Mouse (Mus musculus) hindbrain, postnatal 0 days (tissue): ENCODE data around the gene Adamts9. TPM values are rescaled to one million over a fixed set of nuclear protein-coding genes. Genes with fewer than 3 reads are reported as not detected.

Source experiments
- ATAC-seq: fragments of 200-750 bp; cut with Nextera tagmentation; 2 replicates; pipeline ENCODE4 v1.8.0; 2017; ENCODE audit warnings: mild to moderate bottlenecking, moderate TSS enrichment, moderate library complexity
- DNase-seq: peaks from one replicate; pipeline ENCODE4 v3.0.0-alpha.2; 2015; ENCODE audit warnings: low spot score
- H3K27ac ChIP-seq: fragments of 300-500 bp; sonication (generic); 2 replicates; pipeline ENCODE4 v1.5.1; 2014; ENCODE audit warnings: mild to moderate bottlenecking
- H3K27me3 ChIP-seq: fragments of 300-500 bp; sonication (generic); 2 replicates; pipeline ENCODE4 v1.6.1; 2014; ENCODE audit warnings: low read length, mixed read lengths; ENCODE audit not compliant: insufficient read depth
- H3K36me3 ChIP-seq: fragments of 300-500 bp; sonication (generic); 2 replicates; pipeline ENCODE4 v1.6.1; 2014; ENCODE audit warnings: low read length, mixed read lengths; ENCODE audit not compliant: insufficient read depth
- H3K4me1 ChIP-seq: fragments of 300-500 bp; sonication (generic); 2 replicates; pipeline ENCODE4 v1.6.1; 2014; ENCODE audit warnings: antibody characterized with exemption, low read length, mixed read lengths; ENCODE audit not compliant: insufficient read depth
- H3K4me2 ChIP-seq: fragments of 300-500 bp; sonication (generic); 2 replicates; pipeline ENCODE4 v1.6.1; 2014; ENCODE audit warnings: low read depth, mild to moderate bottlenecking, low read length, moderate library complexity, mixed read lengths
- H3K4me3 ChIP-seq: fragments of 300-500 bp; sonication (generic); 2 replicates; pipeline ENCODE4 v1.5.1; 2014; ENCODE audit warnings: low read length
- H3K9ac ChIP-seq: fragments of 300-500 bp; sonication (generic); replicated peaks from 2 replicates; pipeline ENCODE4 v1.6.1; 2014; ENCODE audit warnings: mild to moderate bottlenecking, low read length, moderate library complexity, mixed read lengths
- H3K9me3 ChIP-seq: fragments of 300-500 bp; sonication (generic); 2 replicates; pipeline ENCODE4 v1.6.1; 2016; ENCODE audit warnings: low read length, mixed read lengths
- CTCF ChIP-seq: IDR thresholded peaks from 2 replicates; pipeline ENCODE4 v1.5.1; 2016; ENCODE audit warnings: antibody characterized with exemption, control low read depth, low read depth
- WGBS: fragments of 180-500 bp; shearing (Covaris S2); extraction: QIAGEN DNeasy Blood & Tissue Kit; methylation state at CpG from one replicate; pipeline ENCODE4 v1.1.7; 2014; 5-methylcytosine and 5-hydroxymethylcytosine counted together
- polyA plus RNA-seq: library from polyadenylated mRNA; unstranded; fragments of >200 nt; fragmentation: Nextera tagmentation; extraction: Ambion mirVana; gene quantifications from 2 replicates; pipeline ENCODE4 v1.2.1, GENCODE M21; 2015
- total RNA-seq: library from RNA; depleted of rRNA; stranded (reverse); fragments of >200 nt; gene quantifications from 2 replicates; pipeline ENCODE4 v1.2.3, GENCODE M21; 2014

Gene Adamts9
- total and polyA plus RNA-seq, 2 experiments from 2014 or later: 1.5 to 7.6 TPM

DNA sequence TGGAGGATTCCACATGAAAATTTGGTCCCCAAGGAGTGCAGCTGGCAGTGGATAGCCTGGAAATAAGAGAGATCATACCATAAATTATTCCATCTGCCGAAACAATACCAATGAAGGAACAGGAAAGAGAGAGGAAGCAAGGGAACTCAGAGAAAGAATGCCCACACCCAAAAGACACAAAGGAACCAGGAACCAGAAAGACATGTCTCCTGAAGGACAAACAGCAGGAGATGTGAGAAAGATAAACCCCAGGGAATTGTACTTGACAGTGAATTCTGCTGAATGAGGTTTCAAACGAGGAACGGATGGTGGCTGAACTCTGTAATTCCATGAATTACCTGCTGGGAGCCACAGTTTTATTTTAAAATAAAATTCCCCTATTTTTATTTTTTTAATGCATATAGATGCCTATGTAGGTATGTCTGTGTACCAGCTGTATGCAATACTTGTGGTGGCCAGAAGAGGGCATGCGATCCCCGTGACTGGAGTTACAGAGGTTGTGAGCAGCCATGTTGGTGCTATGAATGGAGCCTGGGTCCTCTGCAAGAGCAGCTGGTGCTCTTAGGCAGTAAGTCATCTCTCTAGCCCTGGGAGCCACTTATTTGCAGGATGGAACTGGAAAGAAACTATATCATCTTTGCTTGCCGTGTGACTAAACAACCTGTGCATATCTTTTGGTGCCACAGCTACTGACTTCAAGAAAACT is 4.2 kb upstream of the Adamts9 start:
- Histone ChIP-seq H3K4me2 (no peak overlapping the region), H3K27ac (no peak overlapping the region), H3K4me3 (no peak overlapping the region), H3K27me3 (peaks cover 21% of the 10 kb centered on the region), H3K9ac (no peak overlapping the region), H3K36me3 (no peaks in the 10 kb centered on the region), H3K4me1 (no peaks in the 10 kb centered on the region), H3K9me3 (no peaks in the 10 kb centered on the region)
- 88% methylated on average over 6 of the region's 6 CpGs for WGBS
- DNase-seq (no peak), ATAC-seq (no peak)
- peak; percentile 31 for TF ChIP-seq CTCF

DNA sequence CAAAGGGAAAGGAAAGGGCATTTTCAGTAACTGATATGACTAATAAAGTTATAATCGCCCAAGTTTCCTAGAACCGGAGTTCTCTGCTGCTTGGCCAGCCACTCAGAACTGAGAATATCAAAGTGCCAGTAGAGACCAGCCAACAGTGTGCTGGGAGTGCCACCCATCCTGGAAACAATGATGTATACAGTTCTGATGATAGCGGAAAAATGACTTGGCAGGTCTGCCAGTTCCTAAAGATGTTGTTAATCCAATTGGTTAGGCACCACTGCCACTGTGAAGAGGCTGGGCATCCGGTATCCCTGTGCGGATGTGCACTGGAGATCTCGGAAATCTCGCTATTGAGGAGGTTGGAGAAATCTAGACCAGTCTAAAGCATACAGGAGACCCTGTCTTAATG is 1.4 kb upstream of the Adamts9 start:
- DNase-seq: peak; percentile 12
- 52% methylated on average over 7 of the region's 7 CpGs for WGBS
- no peak for TF ChIP-seq CTCF
- ATAC-seq: no peak
- H3K36me3 ChIP-seq: no peaks in the 10 kb centered on the region
- H3K9ac ChIP-seq: no peak overlapping the region
- no peak overlapping the region for H3K4me2 ChIP-seq
- no peak overlapping the region for H3K27ac ChIP-seq
- peaks cover 21% of the 10 kb centered on the region for H3K27me3 ChIP-seq
- no peaks in the 10 kb centered on the region for H3K9me3 ChIP-seq
- peaks cover 9% of the 10 kb centered on the region for H3K4me1 ChIP-seq
- no peak overlapping the region for H3K4me3 ChIP-seq

DNA sequence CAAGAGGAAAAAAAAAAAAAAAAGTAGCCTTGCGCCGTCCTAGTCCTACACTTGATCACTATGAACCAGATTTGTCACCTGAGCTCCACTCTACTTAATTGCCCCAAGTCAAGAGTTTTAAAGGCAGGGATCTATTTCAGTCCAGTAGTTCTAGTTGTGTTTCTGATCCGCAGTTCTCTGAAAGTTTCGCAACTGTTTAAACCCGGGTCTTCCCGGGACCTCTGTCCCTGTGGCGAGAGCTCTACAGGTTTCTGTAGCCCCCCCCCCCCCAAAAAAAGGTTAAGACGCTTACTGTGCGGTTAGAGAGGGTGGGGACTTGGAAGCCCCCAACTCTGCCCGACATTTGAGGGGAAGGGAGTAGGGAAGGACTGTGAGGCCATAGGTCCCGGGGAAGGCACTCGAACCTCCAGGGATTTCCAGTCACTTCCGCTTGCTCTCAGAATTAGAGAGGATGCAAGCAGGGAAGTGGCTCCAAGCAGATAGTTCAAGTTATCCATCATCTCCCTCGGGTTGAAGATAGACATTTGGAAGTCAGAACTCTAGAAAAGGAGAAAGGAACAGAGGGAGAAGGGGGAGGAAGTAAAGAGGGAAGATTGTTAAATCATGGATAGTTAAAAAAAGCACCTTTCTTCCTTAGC is 875 bp upstream of the Adamts9 start:
- Histone ChIP-seq H3K36me3 (no peaks in the 10 kb centered on the region), H3K4me3 (peak overlapping the region; percentile 53), H3K9ac (peak overlapping the region; percentile 40; the same call in 1 of the 2 replicates), H3K9me3 (no peaks in the 10 kb centered on the region), H3K4me1 (peaks cover 9% of the 10 kb centered on the region), H3K4me2 (peak overlapping the region; percentile 94), H3K27me3 (peaks cover 21% of the 10 kb centered on the region), H3K27ac (peak overlapping the region; percentile 65; the same call in 1 of the 2 replicates)
- DNase-seq (no peak), ATAC-seq (no peak)
- WGBS: 5% methylated on average over 14 of the region's 14 CpGs
- TF ChIP-seq CTCF: no peak

DNA sequence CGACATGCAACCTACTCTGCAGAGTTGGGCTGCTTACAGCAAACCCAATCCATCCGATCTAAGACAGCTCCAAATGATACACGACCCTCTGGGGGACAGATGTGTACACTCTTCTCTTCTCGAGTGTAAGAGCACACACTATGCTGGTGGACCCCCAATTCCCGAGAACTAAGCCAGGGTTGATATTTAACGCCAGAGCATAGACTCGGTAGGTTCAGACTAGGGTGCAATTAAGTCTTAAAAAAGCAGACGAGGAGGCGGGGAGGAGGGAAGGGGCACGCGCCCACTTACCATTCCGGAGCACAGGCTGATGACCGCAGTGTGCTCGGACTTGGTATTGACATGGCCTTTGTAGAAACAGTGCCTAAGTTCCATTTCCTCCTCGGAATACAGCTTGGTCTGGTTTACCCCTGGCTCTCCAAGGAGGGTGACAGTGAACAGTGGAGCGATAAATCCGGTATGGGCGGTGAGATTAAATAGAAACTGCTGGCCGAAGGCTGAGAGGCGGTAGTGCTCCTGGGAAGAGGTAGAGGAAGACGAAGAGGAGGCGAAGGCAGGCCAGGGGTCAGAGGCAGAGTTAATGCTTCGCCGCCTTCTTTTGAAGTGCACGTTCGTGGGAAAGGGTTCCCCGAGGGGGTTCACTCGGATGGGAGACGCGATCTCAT is 1.4 kb downstream of the Adamts9 start:
- peaks cover 9% of the 10 kb centered on the region for H3K4me1 ChIP-seq
- DNase-seq (peak; percentile 14), ATAC-seq (no peak)
- H3K27me3 ChIP-seq: peaks cover 21% of the 10 kb centered on the region
- H3K9me3 ChIP-seq: no peaks in the 10 kb centered on the region
- H3K36me3 ChIP-seq: no peaks in the 10 kb centered on the region
- no peak for TF ChIP-seq CTCF
- peak overlapping the region; percentile 53 for H3K4me3 ChIP-seq
- peak overlapping the region; percentile 94 for H3K4me2 ChIP-seq
- H3K27ac ChIP-seq: peak overlapping the region; percentile 12; the same call in 1 of the 2 replicates
- WGBS: under 1% methylated on average over 30 of the region's 30 CpGs
- H3K9ac ChIP-seq: peak overlapping the region; percentile 35

DNA sequence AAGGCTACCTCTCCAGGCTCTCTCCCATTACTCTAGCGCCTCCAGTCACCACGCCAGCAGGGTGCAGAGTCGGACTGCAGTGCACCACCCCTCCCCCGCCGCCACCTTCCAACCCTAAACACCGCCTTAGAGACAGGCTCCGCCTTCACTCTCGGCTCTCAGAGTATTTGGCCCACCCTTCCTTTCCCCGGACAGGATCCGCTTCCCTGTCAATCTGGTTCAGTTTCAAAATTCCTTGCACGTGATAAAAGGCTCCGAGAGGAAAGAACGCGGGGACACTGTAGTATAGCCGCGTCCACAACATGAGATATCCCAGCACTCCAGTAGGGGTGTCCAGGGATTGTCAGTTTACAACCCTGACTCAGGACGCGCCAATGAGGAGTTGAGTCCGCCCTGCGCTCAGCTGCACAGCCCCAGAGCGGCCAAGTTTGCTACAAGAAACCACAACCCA is 2.0 kb downstream of the Adamts9 start:
- Histone ChIP-seq H3K4me1 (peaks cover 9% of the 10 kb centered on the region), H3K27me3 (peaks cover 21% of the 10 kb centered on the region), H3K27ac (peak overlapping the region; percentile 12; the same call in 1 of the 2 replicates), H3K9me3 (no peaks in the 10 kb centered on the region), H3K36me3 (no peaks in the 10 kb centered on the region), H3K9ac (peak overlapping the region; percentile 35), H3K4me3 (peak overlapping the region; percentile 53), H3K4me2 (peak overlapping the region; percentile 94)
- DNase-seq (peak; percentile 76), ATAC-seq (peak; percentile 86)
- TF ChIP-seq CTCF: peak; percentile 55
- WGBS: under 1% methylated on average over 21 of the region's 21 CpGs

DNA sequence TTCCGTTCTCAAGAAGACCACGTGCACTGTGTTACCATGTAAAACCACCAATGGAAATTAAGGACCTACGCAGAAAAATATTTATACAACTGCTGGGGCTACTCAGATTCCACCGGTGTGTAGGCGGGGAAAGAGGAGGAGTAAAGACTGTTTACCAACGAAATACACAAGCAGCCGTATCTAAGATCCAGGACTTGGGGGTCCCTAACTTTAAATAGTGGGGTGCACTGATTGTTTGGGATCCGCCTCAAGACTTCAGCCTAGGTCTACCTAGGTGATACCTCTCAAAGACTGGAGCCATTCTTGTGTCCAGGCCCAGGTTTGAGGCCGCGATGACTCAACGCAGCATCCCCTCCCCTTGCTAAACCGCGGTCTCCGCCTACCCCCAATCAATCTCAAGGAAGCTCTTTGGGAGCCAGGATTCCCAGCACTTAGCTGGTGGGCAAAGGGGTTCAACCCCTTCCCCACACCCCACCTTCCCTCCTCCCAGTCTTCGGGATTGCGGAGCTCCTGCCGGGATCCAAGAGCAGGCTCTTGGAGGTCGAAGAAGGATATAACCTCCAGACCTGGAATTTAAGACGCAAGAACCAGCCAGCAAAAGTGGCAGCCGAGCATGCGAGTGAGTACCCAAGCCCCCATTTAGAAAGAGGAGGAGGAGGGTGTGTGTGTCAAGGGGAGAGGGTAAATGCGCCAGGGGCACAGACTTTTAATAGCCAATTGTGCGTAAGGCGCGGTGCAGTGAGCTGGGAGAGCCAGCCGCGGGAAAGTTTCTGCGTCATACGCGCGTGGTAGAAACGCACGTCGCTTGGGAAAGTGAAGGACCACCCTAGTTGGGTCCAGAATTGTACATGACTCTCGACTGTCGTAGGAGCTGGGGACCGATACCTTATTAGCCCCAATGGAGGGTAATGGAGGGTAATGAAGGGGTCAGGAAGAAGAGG is 2.8 kb downstream of the Adamts9 start:
- H3K27me3 ChIP-seq: peaks cover 18% of the 10 kb centered on the region
- H3K4me2 ChIP-seq: peak overlapping the region; percentile 94
- no peaks in the 10 kb centered on the region for H3K36me3 ChIP-seq
- no peak for ATAC-seq
- no peak overlapping the region for H3K27ac ChIP-seq
- no peaks in the 10 kb centered on the region for H3K9me3 ChIP-seq
- peak; percentile 31 for DNase-seq
- peak overlapping the region; percentile 53 for H3K4me3 ChIP-seq
- 3% methylated on average over 37 of the region's 37 CpGs for WGBS
- peak overlapping the region; percentile 14; the same call in 1 of the 2 replicates for H3K9ac ChIP-seq
- TF ChIP-seq CTCF: no peak
- H3K4me1 ChIP-seq: peaks cover 9% of the 10 kb centered on the region
